Mouse (Mus musculus) megakaryocyte, adult 5-6 weeks (primary cell): ENCODE measurements at regions not wholly inside any gene's neighbourhood (a gene's known extent, or its start where the extent isn't known, plus 50 kb on each side); places are given as distances from the start of the nearest gene placed in this dataset.

Experiments used
- ATAC-seq: 2 replicates; pipeline ENCODE4 v1.8.0; 2016; ENCODE audit warnings: mild to moderate bottlenecking, inconsistent platforms; ENCODE audit not compliant: poor library complexity, severe bottlenecking

DNA sequence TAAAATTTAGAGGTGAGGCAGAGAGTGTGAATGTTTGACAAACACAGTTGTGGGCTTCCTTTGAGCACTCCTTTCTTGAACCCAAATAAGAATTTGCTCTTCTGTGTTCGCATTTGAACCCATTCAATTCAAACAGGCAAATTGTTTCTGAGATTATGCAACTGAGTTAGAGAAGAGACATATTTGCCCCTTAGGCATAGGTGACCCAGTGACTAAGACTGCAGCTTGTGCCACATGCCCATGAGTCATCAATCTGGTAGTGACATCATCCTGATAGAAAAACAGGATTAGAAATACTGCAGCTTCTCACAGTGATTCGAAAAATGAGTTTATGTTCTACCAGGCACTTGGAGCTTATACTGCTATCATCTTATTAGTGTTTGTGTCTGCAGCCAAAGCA lies 67.2 kb downstream of the Zfp622 start:
- no peak for ATAC-seq

DNA sequence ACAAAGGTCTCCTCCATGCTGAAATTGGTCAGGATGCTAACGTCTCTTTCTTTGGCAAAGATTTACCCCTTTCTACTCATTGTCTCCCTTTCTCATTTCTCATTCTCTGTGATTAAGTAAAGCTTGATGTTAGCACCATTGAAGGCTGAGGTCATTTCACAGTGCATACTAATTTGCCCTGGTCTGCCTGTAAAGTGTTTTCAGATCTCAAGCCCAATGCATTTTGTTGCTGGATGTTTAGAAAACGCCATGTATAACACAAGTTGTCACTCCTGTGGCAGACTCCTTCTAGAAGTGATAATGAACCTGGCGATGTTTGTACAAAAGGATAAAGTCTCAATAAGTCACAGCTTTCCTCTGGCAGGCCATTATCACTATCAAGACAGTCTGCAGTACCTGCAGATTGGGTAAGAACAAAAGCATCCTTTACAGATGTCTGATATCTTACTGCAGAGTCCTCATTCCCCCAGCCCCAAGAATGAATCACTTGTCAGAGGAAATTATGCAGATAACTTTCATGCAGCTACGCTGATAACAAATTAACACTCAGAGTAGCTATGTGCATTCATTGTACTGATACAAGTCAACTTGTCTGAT lies 68.7 kb downstream of the Zfp622 start:
- no peak for ATAC-seq

DNA sequence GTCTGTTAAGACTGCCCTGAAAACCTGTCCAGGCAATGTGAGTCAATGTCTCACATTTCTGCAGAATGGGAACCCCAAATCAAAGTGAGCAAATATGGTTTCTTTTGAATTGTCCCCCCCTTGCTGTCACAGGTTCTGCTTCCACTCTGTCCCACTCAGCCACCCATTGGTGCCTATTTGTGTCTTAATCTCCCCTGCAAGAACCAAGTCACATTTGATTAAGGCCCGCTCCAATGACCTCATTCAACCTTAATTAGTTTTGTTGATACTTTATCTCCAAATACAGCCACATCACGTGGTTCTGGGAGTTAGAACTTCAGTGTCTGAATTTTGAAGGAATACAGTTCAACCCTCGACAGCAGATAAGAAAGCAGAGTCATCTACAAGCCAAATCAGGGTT lies 73.9 kb downstream of the Zfp622 start:
- ATAC-seq, result no peak

- ATAC-seq, result peak; percentile 52
Observed at GRCm38 (mm10) chr15:26100199-26100598, 116.0 kb downstream of the Zfp622 start.

DNA sequence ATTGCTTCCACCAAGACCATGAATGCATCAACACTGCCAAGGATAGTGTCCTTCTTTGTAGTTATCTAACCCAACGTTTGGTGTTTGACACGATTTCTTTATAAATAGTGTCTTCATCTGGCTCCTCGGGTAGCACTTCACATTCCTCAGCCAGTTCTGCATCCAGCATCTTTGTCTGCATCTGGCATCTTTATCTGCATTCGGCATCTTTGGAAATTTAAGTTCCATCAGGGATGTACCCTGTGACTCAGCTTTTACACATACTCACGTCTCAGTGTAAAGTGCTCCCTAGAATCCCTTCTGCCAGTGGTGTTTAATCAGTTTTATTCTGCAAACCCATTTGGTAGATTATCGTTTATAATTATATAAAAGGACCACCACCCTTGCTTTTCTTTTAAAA lies 123.8 kb downstream of the Zfp622 start:
- no peak for ATAC-seq

GRCm38 (mm10) chr15:26144197-26144596 lies 160.0 kb downstream of the Zfp622 start:
- ATAC-seq, result no peak

- no peak for ATAC-seq
Observed at GRCm38 (mm10) chr15:26158499-26158898, 150.3 kb upstream of the March11 start.

GRCm38 (mm10) chr15:26184930-26185329 lies 123.9 kb upstream of the March11 start:
- no peak for ATAC-seq

- no peak for ATAC-seq
Observed at GRCm38 (mm10) chr15:26195576-26195975, 113.3 kb upstream of the March11 start.

DNA sequence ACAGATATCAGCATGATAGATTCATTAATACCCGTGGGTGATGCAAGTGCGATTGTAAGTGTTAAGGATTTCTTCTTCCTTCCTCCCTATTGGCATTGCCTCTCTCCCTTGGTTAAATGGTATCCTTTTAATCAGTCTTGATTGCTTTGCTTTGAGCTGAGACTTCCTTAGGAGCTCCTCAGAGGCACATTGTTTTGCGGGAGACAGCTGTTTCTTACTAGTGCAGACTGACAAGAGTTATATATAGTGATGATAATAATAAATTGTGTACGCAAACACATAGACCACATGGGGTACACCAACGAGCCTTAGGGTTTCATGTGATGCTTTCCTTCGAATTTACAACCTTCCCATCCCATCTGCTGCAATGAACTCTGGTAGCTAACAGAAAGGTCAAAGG lies 102.0 kb upstream of the March11 start:
- ATAC-seq, result no peak

GRCm38 (mm10) chr15:26220855-26221254 lies 88.0 kb upstream of the March11 start:
- no peak for ATAC-seq

DNA sequence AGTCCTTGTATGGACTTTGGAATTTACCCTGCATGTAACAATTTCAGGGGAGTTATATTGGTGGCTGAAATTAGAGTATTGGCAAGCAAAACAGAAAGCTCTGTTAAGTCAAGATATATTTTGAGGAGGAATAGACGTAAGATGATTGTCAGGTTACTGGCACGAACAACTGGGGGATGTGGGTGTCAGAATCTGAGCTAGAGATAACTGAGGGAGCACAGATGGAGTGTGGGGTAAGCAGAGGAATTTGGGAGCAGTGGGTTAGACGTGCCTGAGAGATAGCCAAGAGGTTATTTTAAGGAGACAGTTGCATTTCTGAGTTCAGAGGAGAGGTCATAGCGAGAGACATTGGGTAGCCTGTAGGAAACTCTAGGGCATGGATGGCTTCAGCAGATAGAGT lies 80.2 kb upstream of the March11 start:
- no peak for ATAC-seq
